Mouse (Mus musculus) stomach, postnatal 0 days (tissue): Measurements from ENCODE around the gene Baiap2. TPM values are rescaled to one million over a fixed set of nuclear protein-coding genes. Genes with fewer than 3 reads are reported as not detected.
A peak's percentile ranks its signal among the peaks of the same experiment; 100 is the strongest.

ENCODE experiments used
- ATAC-seq: fragments of 200-750 bp; cut with Nextera tagmentation; 2 replicates; pipeline ENCODE4 v1.8.0; 2017; ENCODE audit not compliant: low FRiP score, low TSS enrichment
- DNase-seq: peaks from one replicate; pipeline ENCODE4 v3.0.0-alpha.2; 2016; ENCODE audit warnings: low spot score
- H3K27ac ChIP-seq: fragments of 300-500 bp; sonication (generic); replicated peaks from 2 replicates; pipeline ENCODE4 v1.5.1; 2014; ENCODE audit warnings: mild to moderate bottlenecking, control low read depth
- H3K27me3 ChIP-seq: fragments of 300-500 bp; sonication (generic); 2 replicates; pipeline ENCODE4 v1.6.1; 2014; ENCODE audit warnings: low read length; ENCODE audit not compliant: control insufficient read depth, insufficient read depth
- H3K36me3 ChIP-seq: fragments of 300-500 bp; sonication (generic); 2 replicates; pipeline ENCODE4 v1.6.1; 2014; ENCODE audit warnings: low read length, mixed read lengths; ENCODE audit not compliant: control insufficient read depth, insufficient read depth
- H3K4me1 ChIP-seq: fragments of 300-500 bp; sonication (generic); replicated peaks from 2 replicates; pipeline ENCODE4 v1.6.1; 2014; ENCODE audit warnings: antibody characterized with exemption; ENCODE audit not compliant: control insufficient read depth, insufficient read depth
- H3K4me2 ChIP-seq: fragments of 300-500 bp; sonication (generic); replicated peaks from 2 replicates; pipeline ENCODE4 v1.6.1; 2014; ENCODE audit warnings: low read depth, mild to moderate bottlenecking, control low read depth, moderate library complexity
- H3K4me3 ChIP-seq: fragments of 300-500 bp; sonication (generic); 2 replicates; pipeline ENCODE4 v1.5.1; 2014; ENCODE audit warnings: low read depth, low read length, control low read depth
- H3K9ac ChIP-seq: fragments of 300-500 bp; sonication (generic); 2 replicates; pipeline ENCODE4 v1.6.1; 2014; ENCODE audit warnings: mild to moderate bottlenecking, low read length, control low read depth, mixed read lengths
- H3K9me3 ChIP-seq: fragments of 300-500 bp; sonication (generic); 2 replicates; pipeline ENCODE4 v1.6.1; 2016; ENCODE audit warnings: low read length; ENCODE audit not compliant: control insufficient read depth
- CTCF ChIP-seq: IDR thresholded peaks from 2 replicates; pipeline ENCODE4 v1.5.1; 2016; ENCODE audit warnings: antibody characterized with exemption, low read depth, mild to moderate bottlenecking, moderate library complexity
- EP300 ChIP-seq: optimal IDR thresholded peaks from 2 replicates; pipeline ENCODE3; 2016; ENCODE audit warnings: antibody characterized with exemption
- WGBS: fragments of 180-500 bp; shearing (Covaris S2); extraction: QIAGEN DNeasy Blood & Tissue Kit; methylation state at CpG from one replicate; pipeline ENCODE4 v1.1.7; 2014; 5-methylcytosine and 5-hydroxymethylcytosine counted together
- polyA plus RNA-seq: library from polyadenylated mRNA; unstranded; fragments of >200 nt; fragmentation: Nextera tagmentation; extraction: Ambion mirVana; gene quantifications from 2 replicates; pipeline ENCODE4 v1.2.1, GENCODE M21; 2015

The Baiap2 gene
- polyA plus RNA-seq, 1 experiment from 2014 or later, result 35.1 TPM

DNA sequence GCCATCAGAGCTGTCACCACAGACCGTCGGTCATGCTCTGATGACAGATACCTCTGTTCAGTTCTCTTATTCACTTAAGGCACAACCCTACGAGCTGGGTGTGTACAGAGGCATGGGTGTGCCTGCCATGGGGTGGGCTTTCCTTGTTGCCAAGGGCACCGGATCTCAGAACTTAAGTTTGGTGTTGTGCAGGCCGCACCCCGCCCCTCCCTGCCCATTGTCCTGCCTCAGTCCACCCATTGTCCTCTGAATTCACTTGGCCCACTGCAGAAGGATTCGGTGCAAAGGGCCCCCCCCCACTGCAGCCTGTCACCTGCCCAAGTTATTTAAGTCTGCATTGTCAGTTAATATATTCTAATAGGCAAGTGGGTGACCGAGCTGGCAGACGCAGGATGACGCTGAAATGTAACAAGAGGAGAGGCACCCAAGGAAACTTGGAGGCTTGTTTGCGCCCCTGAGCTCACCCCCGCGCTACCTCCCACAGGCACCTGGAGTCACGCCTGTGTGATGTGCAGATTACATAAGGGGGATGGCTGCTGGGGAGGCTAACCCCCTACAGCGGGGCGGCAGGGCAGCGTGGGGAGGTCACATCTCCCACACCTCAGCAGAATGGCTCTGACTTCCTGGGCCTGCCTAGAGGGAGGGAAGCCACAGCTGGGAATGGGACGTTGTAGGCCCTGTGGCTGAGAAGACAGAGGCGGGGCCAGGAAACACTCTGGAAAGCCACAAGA lies 4.6 kb upstream of the Baiap2 start:
- Histone ChIP-seq H3K4me3 (no peak overlapping the region), H3K36me3 (no peaks in the 10 kb centered on the region), H3K4me1 (peaks cover 21% of the 10 kb centered on the region), H3K9me3 (no peaks in the 10 kb centered on the region), H3K27ac (peak overlapping the region; percentile 86), H3K4me2 (0 out of 2 replicates have a peak overlapping the region, but pooled peaks have one; percentile 5), H3K9ac (peak overlapping the region; percentile 41; the same call in 1 of the 2 replicates), H3K27me3 (no peaks in the 10 kb centered on the region)
- ATAC-seq, result no peak
- no peak for TF ChIP-seq EP300
- TF ChIP-seq CTCF, result no peak
- WGBS, result 52% methylated on average over 19 of the region's 19 CpGs
- DNase-seq, result no peak

DNA sequence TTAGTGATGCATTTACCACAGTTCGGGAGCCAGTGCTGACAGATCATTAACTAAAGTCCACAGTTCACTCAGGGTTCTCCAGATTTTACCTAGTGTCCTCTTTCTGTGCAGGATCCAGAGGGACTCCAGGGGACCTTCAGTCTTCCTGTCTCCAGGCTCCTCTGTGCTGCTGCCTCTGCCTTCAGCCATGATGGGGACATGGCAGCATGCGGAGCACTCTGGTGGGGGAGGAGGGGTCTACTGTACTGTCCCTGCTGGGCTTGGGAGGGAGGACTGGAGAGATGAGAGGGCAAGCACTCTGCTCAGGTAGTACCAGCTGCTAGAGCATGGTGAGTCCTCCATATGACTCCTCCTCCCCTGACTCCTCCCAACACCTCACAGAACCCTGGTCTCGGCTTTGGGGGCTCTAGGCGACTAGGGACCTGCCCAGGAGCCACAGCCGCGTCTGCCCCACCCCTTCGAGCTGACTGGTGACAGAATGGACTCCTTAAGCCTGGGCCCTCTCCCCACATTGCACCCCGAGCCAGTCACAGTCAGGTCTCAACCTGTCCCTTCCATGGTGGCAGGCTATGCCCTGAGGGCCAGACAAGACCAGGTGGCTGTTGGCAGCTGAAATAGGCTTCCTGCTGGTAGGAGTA lies 3.4 kb upstream of the Baiap2 start:
- DNase-seq (no peak), ATAC-seq (no peak)
- H3K27me3 ChIP-seq, result no peaks in the 10 kb centered on the region
- H3K27ac ChIP-seq, result no peak overlapping the region; the same call in 1 of the 2 replicates
- TF ChIP-seq EP300, result no peak
- no peak for TF ChIP-seq CTCF
- H3K9ac ChIP-seq, result no peak overlapping the region
- H3K4me2 ChIP-seq, result no peak overlapping the region
- H3K4me1 ChIP-seq, result peaks cover 22% of the 10 kb centered on the region
- WGBS, result 63% methylated on average over 8 of the region's 8 CpGs
- no peak overlapping the region for H3K4me3 ChIP-seq
- H3K36me3 ChIP-seq, result no peaks in the 10 kb centered on the region
- no peaks in the 10 kb centered on the region for H3K9me3 ChIP-seq

DNA sequence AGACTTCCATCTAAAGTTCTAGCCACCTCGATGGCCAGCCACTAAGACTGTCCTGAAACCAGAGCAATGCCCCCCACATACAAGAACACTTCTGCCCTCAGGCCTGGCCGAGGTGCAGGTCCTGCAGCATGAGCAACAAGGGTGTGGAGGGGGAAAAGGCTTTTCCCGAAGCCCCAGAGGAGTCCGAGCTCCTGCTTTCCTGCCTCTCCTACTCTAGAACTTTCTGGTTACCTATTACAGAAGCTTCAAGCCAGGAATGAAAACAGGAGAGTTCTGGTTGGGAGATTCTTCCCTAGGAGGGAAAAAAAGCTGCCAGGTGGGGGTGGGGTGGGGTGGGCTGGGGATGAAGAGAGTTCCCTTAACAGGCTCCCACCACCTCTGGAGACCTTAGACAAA lies 2.9 kb upstream of the Baiap2 start:
- Histone ChIP-seq H3K36me3 (no peaks in the 10 kb centered on the region), H3K4me2 (no peak overlapping the region), H3K27ac (no peak overlapping the region), H3K27me3 (no peaks in the 10 kb centered on the region), H3K9ac (no peak overlapping the region), H3K9me3 (no peaks in the 10 kb centered on the region), H3K4me1 (peaks cover 24% of the 10 kb centered on the region), H3K4me3 (no peak overlapping the region)
- no peak for ATAC-seq
- WGBS, result 74% methylated on average over 4 of the region's 4 CpGs
- TF ChIP-seq CTCF, result no peak
- TF ChIP-seq EP300, result no peak
- no peak for DNase-seq

DNA sequence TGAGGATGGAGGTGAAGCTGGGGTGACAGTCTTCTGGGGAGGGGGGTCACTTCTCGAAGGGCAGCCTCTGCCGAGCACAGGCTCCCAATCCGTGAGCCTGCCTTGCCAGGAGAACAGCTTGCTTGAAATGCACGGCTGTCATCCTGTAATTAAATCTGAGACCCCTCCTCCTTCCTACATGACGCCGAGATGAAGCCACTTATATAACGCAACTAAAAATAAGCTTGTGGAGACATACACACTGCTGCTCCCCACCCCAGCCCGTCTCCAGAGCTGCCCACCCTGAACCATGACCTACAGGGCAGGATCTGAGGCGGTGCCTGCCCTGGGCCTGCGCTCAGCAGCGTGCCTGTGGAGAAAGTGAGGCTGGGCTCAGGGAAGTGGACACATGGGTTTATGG lies 2.4 kb upstream of the Baiap2 start:
- Histone ChIP-seq H3K36me3 (no peaks in the 10 kb centered on the region), H3K27ac (no peak overlapping the region), H3K4me3 (no peak overlapping the region), H3K9me3 (no peaks in the 10 kb centered on the region), H3K9ac (no peak overlapping the region), H3K27me3 (no peaks in the 10 kb centered on the region), H3K4me1 (peaks cover 26% of the 10 kb centered on the region), H3K4me2 (no peak overlapping the region; the same call in 1 of the 2 replicates)
- no peak for DNase-seq
- TF ChIP-seq EP300 (no peak), CTCF (no peak)
- ATAC-seq, result no peak
- WGBS, result 61% methylated on average over 11 of the region's 11 CpGs

DNA sequence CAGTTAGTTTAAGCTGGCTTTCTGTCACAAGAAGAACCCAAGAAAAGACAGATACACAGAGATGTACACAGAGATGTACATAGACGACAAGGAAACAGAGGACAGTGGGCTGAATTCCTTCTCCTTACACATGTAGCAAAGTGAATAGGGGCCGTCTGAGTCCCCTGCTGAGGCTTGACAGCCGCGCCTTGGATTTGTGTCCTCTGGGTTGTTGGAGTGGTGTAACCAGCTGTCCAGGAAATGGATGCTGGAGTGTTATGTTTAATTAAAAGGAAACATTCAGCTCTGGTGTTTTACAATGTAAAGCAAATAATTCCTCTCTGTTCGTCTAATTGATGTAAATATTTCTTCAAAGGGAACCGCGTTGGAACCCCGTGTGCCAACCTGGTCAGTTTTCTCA lies 769 bp upstream of the Baiap2 start:
- Histone ChIP-seq H3K27ac (peak overlapping the region; percentile 90), H3K9me3 (no peaks in the 10 kb centered on the region), H3K4me1 (peaks cover 22% of the 10 kb centered on the region), H3K4me3 (peak overlapping the region; percentile 67), H3K27me3 (no peaks in the 10 kb centered on the region), H3K36me3 (no peaks in the 10 kb centered on the region), H3K4me2 (peak overlapping the region; percentile 88), H3K9ac (peak overlapping the region; percentile 74; the same call in 1 of the 2 replicates)
- ATAC-seq (no peak), DNase-seq (no peak)
- no peak for TF ChIP-seq CTCF
- no peak for TF ChIP-seq EP300
- WGBS, result 8% methylated on average over 8 of the region's 8 CpGs

DNA sequence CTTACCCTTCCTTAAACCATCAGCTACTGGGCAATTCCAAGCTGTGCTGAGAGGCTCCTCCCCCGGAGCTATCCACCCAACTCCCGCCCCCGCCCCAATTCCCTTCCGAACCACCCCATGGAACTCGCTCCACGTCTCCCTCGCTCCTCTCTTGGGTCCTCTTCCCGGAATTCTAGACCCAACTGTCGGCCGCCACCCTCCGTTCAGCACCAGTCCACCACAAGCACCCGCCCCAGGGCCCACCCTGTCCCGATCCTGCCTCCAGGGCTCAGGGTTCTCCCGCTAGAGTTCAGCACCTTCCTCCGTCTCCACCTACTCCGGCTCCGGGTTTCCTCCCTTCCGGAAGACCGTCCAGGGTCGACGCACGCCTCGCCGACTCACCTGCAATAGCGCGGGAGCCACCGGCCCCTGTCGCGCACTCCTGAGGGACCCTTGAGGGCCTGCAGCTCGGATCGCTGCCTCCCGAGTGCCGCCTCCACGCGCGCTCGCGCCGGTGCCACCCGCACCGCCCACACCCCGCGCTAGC lies 299 bp upstream of the Baiap2 start:
- H3K36me3 ChIP-seq, result no peaks in the 10 kb centered on the region

More for the DNA sequence above, 299 bp upstream of the Baiap2 start:
- WGBS, result under 1% methylated on average over 43 of the region's 43 CpGs
- DNase-seq (peak; percentile 82), ATAC-seq (peak; percentile 66)
- Histone ChIP-seq H3K9ac (peak overlapping the region; percentile 74), H3K4me1 (peaks cover 19% of the 10 kb centered on the region), H3K4me2 (peak overlapping the region; percentile 88), H3K27ac (peak overlapping the region; percentile 90), H3K27me3 (no peaks in the 10 kb centered on the region), H3K9me3 (no peaks in the 10 kb centered on the region), H3K4me3 (peak overlapping the region; percentile 67)
- no peak for TF ChIP-seq EP300
- TF ChIP-seq CTCF, result no peak
